Mouse (Mus musculus) spleen, embryonic (tissue): ENCODE data around the gene Fxyd6.

Experiments
- CTCF ChIA-PET: fragments of 350-600 bp; sonication (Branson Sonifier 250); formaldehyde crosslinking; loops from one replicate; lab custom pipeline; 2022; lab: Charles Lee

Fxyd6 gene

GRCm38 (mm10) chr9:45374988-45375502 lies 5.1 kb downstream of the Fxyd6 start:
- CTCF ChIA-PET = no interaction called here

- CTCF ChIA-PET = no interaction called here
Observed at GRCm38 (mm10) chr9:45376427-45376826, 6.4 kb downstream of the Fxyd6 start.

- CTCF ChIA-PET = no interaction called here
Observed at GRCm38 (mm10) chr9:45376883-45377282, 6.9 kb downstream of the Fxyd6 start.

- CTCF ChIA-PET = interaction anchor here (0.5 to 1.1 kb wide), 3 partner anchors 35 to 883 kb away, joined by 3 to 8 read pairs (median 3); no protein-coding TSS in a partner anchor
Observed at GRCm38 (mm10) chr9:45380411-45381251, 10.6 kb downstream of the Fxyd6 start.

- CTCF ChIA-PET = no interaction called here
Observed at GRCm38 (mm10) chr9:45382336-45382735, 12.4 kb downstream of the Fxyd6 start.

GRCm38 (mm10) chr9:45382834-45383233 lies 12.8 kb downstream of the Fxyd6 start:
- CTCF ChIA-PET = no interaction called here

GRCm38 (mm10) chr9:45383883-45384282 lies 13.9 kb downstream of the Fxyd6 start:
- CTCF ChIA-PET = no interaction called here

GRCm38 (mm10) chr9:45386698-45387097 lies 16.7 kb downstream of the Fxyd6 start:
- CTCF ChIA-PET = interaction anchor here (1.0 kb wide), 1 partner anchor 13 kb away, joined by 4 read pairs; the partner anchor contains the start of gene Fxyd2

- CTCF ChIA-PET = interaction anchor here (1.0 to 2.1 kb wide), 6 partner anchors 87 to 366 kb away, joined by 3 to 10 read pairs (median 5); no protein-coding TSS in a partner anchor
Observed at GRCm38 (mm10) chr9:45388385-45388994, 18.5 kb downstream of the Fxyd6 start.

GRCm38 (mm10) chr9:45389596-45389995 lies 19.6 kb downstream of the Fxyd6 start:
- CTCF ChIA-PET = interaction anchor here (0.8 to 2.1 kb wide), 5 partner anchors 81 to 367 kb away, joined by 3 to 10 read pairs (median 5); no protein-coding TSS in a partner anchor

GRCm38 (mm10) chr9:45391299-45391698 lies 21.3 kb downstream of the Fxyd6 start:
- CTCF ChIA-PET = no interaction called here

- CTCF ChIA-PET = no interaction called here
Observed at GRCm38 (mm10) chr9:45395218-45395617, 25.2 kb downstream of the Fxyd6 start.

- CTCF ChIA-PET = no interaction called here
Observed at GRCm38 (mm10) chr9:45395796-45396195, 25.8 kb downstream of the Fxyd6 start.

GRCm38 (mm10) chr9:45398336-45398735 lies 28.4 kb downstream of the Fxyd6 start:
- CTCF ChIA-PET = no interaction called here

- CTCF ChIA-PET = interaction anchor here (1.2 kb wide), 1 partner anchor 13 kb away, joined by 4 read pairs; no protein-coding TSS in a partner anchor
Observed at GRCm38 (mm10) chr9:45399434-45399833, 29.4 kb downstream of the Fxyd6 start, which contains the start of gene Fxyd2. Gene Fxyd2 (plus strand): TSS chr9:45399669.

GRCm38 (mm10) chr9:45401851-45402250 lies 31.9 kb downstream of the Fxyd6 start:
- CTCF ChIA-PET = no interaction called here

- CTCF ChIA-PET = no interaction called here
Observed at GRCm38 (mm10) chr9:45402957-45403356, 33.0 kb downstream of the Fxyd6 start.

- CTCF ChIA-PET = no interaction called here
Observed at GRCm38 (mm10) chr9:45405694-45406093, 35.7 kb downstream of the Fxyd6 start.

- CTCF ChIA-PET = interaction anchor here (1.1 kb wide), 1 partner anchor 171 kb away, joined by 5 read pairs; no protein-coding TSS in a partner anchor
Observed at GRCm38 (mm10) chr9:45406808-45407207, 36.8 kb downstream of the Fxyd6 start.

- CTCF ChIA-PET = interaction anchor here (0.8 kb wide), 1 partner anchor 213 kb away, joined by 4 read pairs; no protein-coding TSS in a partner anchor
Observed at GRCm38 (mm10) chr9:45407706-45408675, 38.0 kb downstream of the Fxyd6 start.

GRCm38 (mm10) chr9:45410193-45410592 lies 40.2 kb downstream of the Fxyd6 start:
- CTCF ChIA-PET = no interaction called here
